Mouse (Mus musculus) spleen, postnatal 36 days (tissue): ENCODE data around the gene Gm20517.
"Not testable (repeated sequence)": the region's sequence is repeated elsewhere in the genome, so short reads cannot be mapped to it uniquely, and the experiment has no call there.

Source experiments
- DNase-seq, 2 experiments: peaks; one replicate each; pipeline ENCODE4 v3.0.0; 2022; ENCODE audit warnings: low spot score in 2 of 2, mixed read lengths in 1 of 2

The Gm20517 gene

GRCm38 (mm10) chr17:47596839-47597164 is 14.6 kb upstream of the Gm20517 start:
- DNase-seq, result no peak

- no peak for DNase-seq
Observed at GRCm38 (mm10) chr17:47597261-47597660, 14.1 kb upstream of the Gm20517 start.

- peak; percentile 73 to 83 for DNase-seq
Observed at GRCm38 (mm10) chr17:47597838-47598579, 13.4 kb upstream of the Gm20517 start.

GRCm38 (mm10) chr17:47598580-47599304 is 12.6 kb upstream of the Gm20517 start:
- not testable (repeated sequence) for DNase-seq

GRCm38 (mm10) chr17:47599511-47600297 is 11.7 kb upstream of the Gm20517 start:
- peak; percentile 52 to 64 for DNase-seq

GRCm38 (mm10) chr17:47600601-47601388 is 10.6 kb upstream of the Gm20517 start:
- no peak for DNase-seq

GRCm38 (mm10) chr17:47601389-47601755 is 10.0 kb upstream of the Gm20517 start:
- no peak for DNase-seq

- DNase-seq, result no peak
Observed at GRCm38 (mm10) chr17:47602289-47602688, 9.1 kb upstream of the Gm20517 start.

- no peak for DNase-seq
Observed at GRCm38 (mm10) chr17:47606220-47606619, 5.2 kb upstream of the Gm20517 start.

- no peak for DNase-seq
Observed at GRCm38 (mm10) chr17:47609182-47609581, 2.2 kb upstream of the Gm20517 start.

GRCm38 (mm10) chr17:47611661-47611982 is 233 bp downstream of the Gm20517 start:
- no peak for DNase-seq

- no peak for DNase-seq
Observed at GRCm38 (mm10) chr17:47614018-47614417, 2.6 kb downstream of the Gm20517 start.

- no peak for DNase-seq
Observed at GRCm38 (mm10) chr17:47616119-47616518, 4.7 kb downstream of the Gm20517 start.

- no peak for DNase-seq
Observed at GRCm38 (mm10) chr17:47616652-47617051, 5.3 kb downstream of the Gm20517 start.

GRCm38 (mm10) chr17:47617605-47618307 is 6.4 kb downstream of the Gm20517 start:
- DNase-seq, result peak in 1 of 2 experiments; percentile 75

GRCm38 (mm10) chr17:47618556-47619311 is 7.3 kb downstream of the Gm20517 start:
- DNase-seq, result no peak

GRCm38 (mm10) chr17:47622912-47623554 is 11.6 kb downstream of the Gm20517 start:
- no peak for DNase-seq

GRCm38 (mm10) chr17:47624572-47624971 is 13.2 kb downstream of the Gm20517 start:
- DNase-seq, result not testable (repeated sequence)

- DNase-seq, result no peak
Observed at GRCm38 (mm10) chr17:47625088-47625487, 13.7 kb downstream of the Gm20517 start.

- DNase-seq, result no peak
Observed at GRCm38 (mm10) chr17:47626031-47626430, 14.6 kb downstream of the Gm20517 start.
